Mouse (Mus musculus) intestine, embryonic 14.5 days (tissue): ENCODE measurements around the gene Ddah1. TPM values are rescaled to one million over a fixed set of nuclear protein-coding genes. Genes with fewer than 3 reads are reported as not detected.

Experiments
- ATAC-seq: fragments of 200-750 bp; cut with Nextera tagmentation; replicated peaks from 2 replicates; pipeline ENCODE4 v1.8.0; 2017; ENCODE audit warnings: low read depth, moderate number of reproducible peaks, moderate TSS enrichment, moderate library complexity; ENCODE audit not compliant: low FRiP score, low TSS enrichment
- DNase-seq: peaks from one replicate; pipeline ENCODE4 v3.0.0-alpha.2; 2018; ENCODE audit warnings: low spot score
- H3K27ac ChIP-seq: fragments of 300-500 bp; sonication (generic); 2 replicates; pipeline ENCODE4 v1.5.1; 2014; ENCODE audit warnings: low read depth, mild to moderate bottlenecking, control low read depth
- H3K27me3 ChIP-seq: fragments of 300-500 bp; sonication (generic); replicated peaks from 2 replicates; pipeline ENCODE4 v1.6.1; 2014; ENCODE audit warnings: low read length, control low read depth; ENCODE audit not compliant: control insufficient read depth, insufficient read depth
- H3K36me3 ChIP-seq: fragments of 300-500 bp; sonication (generic); 2 replicates; pipeline ENCODE4 v1.6.1; 2014; ENCODE audit warnings: low read length, control low read depth; ENCODE audit not compliant: control insufficient read depth, insufficient read depth
- H3K4me1 ChIP-seq: fragments of 300-500 bp; sonication (generic); replicated peaks from 2 replicates; pipeline ENCODE4 v1.6.1; 2014; ENCODE audit warnings: low read length, control low read depth, mixed read lengths; ENCODE audit not compliant: control insufficient read depth, insufficient read depth
- H3K4me2 ChIP-seq: fragments of 300-500 bp; sonication (generic); 2 replicates; pipeline ENCODE4 v1.6.1; 2014; ENCODE audit warnings: low read length
- H3K4me3 ChIP-seq: fragments of 300-500 bp; sonication (generic); 2 replicates; pipeline ENCODE4 v1.5.1; 2014; ENCODE audit warnings: low read depth, low read length, control low read depth, mixed read lengths
- H3K9ac ChIP-seq: fragments of 300-500 bp; sonication (generic); 2 replicates; pipeline ENCODE4 v1.6.1; 2014; ENCODE audit warnings: mild to moderate bottlenecking, low read length
- H3K9me3 ChIP-seq: fragments of 300-500 bp; sonication (generic); 2 replicates; pipeline ENCODE4 v1.6.1; 2016; ENCODE audit warnings: low read length, control low read depth; ENCODE audit not compliant: control insufficient read depth
- WGBS: fragments of 180-500 bp; shearing (Covaris S2); extraction: QIAGEN DNeasy Blood & Tissue Kit; methylation state at CpG from one replicate; pipeline ENCODE4 v1.1.7; 2014; 5-methylcytosine and 5-hydroxymethylcytosine counted together
- polyA plus RNA-seq: library from polyadenylated mRNA; unstranded; fragments of >200 nt; fragmentation: Nextera tagmentation; extraction: Ambion mirVana; gene quantifications from 2 replicates; pipeline ENCODE4 v1.2.1, GENCODE M21; 2014

Gene Ddah1
- polyA plus RNA-seq, 1 experiment from 2014 or later: 46.9 TPM

GRCm38 (mm10) chr3:145827191-145828045 is 68.9 kb downstream of the Ddah1 start:
- Histone ChIP-seq H3K27me3 (no peaks in the 10 kb centered on the region), H3K4me3 (peak overlapping the region; percentile 6; the same call in 1 of the 2 replicates), H3K27ac (peak overlapping the region; percentile 3; the same call in 1 of the 2 replicates), H3K9me3 (no peaks in the 10 kb centered on the region), H3K4me1 (peaks cover 13% of the 10 kb centered on the region), H3K36me3 (no peaks in the 10 kb centered on the region), H3K9ac (no peak overlapping the region), H3K4me2 (peak overlapping the region; percentile 45)
- WGBS: 25% methylated on average over 18 of the region's 18 CpGs
- ATAC-seq (no peak), DNase-seq (peak; percentile 66)

DNA sequence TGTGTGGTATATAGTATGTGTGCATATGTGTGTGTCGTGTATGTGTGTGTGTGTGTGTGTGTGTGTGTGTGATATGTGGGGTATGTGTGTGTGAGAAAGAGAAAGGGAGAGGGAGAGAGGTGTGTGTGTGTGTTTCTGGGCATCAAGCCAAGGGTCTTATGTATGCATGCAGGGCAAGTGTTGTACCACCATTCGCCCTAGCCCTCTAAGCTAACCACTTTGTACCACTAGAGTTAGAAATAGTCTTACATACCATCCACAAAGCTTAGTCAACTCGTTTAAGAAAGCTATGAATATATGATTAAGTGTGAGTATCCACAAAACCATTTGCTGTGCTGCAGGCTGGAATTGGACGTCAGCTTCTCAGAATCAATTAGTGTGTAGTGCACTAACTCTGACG is 70.4 kb downstream of the Ddah1 start:
- H3K9me3 ChIP-seq: no peaks in the 10 kb centered on the region
- no peak overlapping the region for H3K4me2 ChIP-seq
- H3K9ac ChIP-seq: no peak overlapping the region
- no peaks in the 10 kb centered on the region for H3K27me3 ChIP-seq
- WGBS: 79% methylated on average over 5 of the region's 5 CpGs
- no peak overlapping the region for H3K27ac ChIP-seq
- no peak for ATAC-seq
- H3K4me3 ChIP-seq: no peak overlapping the region
- no peaks in the 10 kb centered on the region for H3K36me3 ChIP-seq
- DNase-seq: no peak
- H3K4me1 ChIP-seq: peaks cover 18% of the 10 kb centered on the region

DNA sequence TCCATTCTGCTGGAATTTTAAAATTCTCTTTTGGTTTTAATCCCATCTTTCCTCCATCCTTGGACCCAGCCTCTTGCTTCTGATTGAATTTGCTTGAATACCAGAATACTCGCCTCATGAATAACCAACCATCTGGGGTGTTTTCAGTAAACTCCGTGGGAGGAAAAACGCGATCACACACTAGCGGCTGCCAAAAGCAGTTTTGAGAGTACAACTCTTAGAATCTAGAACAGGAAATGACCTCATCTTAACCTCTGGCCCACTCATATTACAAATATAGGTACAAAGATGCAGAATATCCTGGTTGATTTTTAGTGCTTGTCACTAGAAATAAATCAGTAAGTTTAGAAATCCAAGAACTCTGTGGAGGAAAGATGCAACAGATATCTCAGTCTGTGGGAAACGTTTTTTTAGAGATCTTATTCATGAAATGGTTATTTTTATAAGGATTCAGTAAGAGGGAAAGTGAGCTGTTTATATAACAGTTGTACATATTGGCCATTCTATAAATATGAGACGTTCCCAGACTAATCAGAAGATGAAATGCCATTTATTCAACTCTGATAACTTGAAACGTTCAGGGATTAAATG is 75.6 kb downstream of the Ddah1 start:
- no peaks in the 10 kb centered on the region for H3K36me3 ChIP-seq
- H3K4me1 ChIP-seq: peaks cover 8% of the 10 kb centered on the region
- no peak overlapping the region for H3K4me2 ChIP-seq
- ATAC-seq (no peak), DNase-seq (peak; percentile 49)
- H3K9ac ChIP-seq: no peak overlapping the region
- 30% methylated on average over 8 of the region's 8 CpGs for WGBS
- peak overlapping the region; percentile 18; the same call in 1 of the 2 replicates for H3K27ac ChIP-seq
- no peaks in the 10 kb centered on the region for H3K9me3 ChIP-seq
- H3K4me3 ChIP-seq: no peak overlapping the region
- no peaks in the 10 kb centered on the region for H3K27me3 ChIP-seq

- Histone ChIP-seq H3K4me1 (peaks cover 8% of the 10 kb centered on the region), H3K9me3 (no peaks in the 10 kb centered on the region), H3K4me3 (no peak overlapping the region), H3K36me3 (no peaks in the 10 kb centered on the region), H3K27me3 (no peaks in the 10 kb centered on the region), H3K27ac (no peak overlapping the region), H3K9ac (no peak overlapping the region), H3K4me2 (no peak overlapping the region)
- ATAC-seq (no peak), DNase-seq (no peak)
These were observed 79.8 kb downstream of the Ddah1 start for GRCm38 (mm10) chr3:145838281-145838680.

GRCm38 (mm10) chr3:145841961-145842710 is 83.7 kb downstream of the Ddah1 start:
- no peaks in the 10 kb centered on the region for H3K4me1 ChIP-seq
- H3K27me3 ChIP-seq: no peaks in the 10 kb centered on the region
- ATAC-seq: no peak
- DNase-seq: peak; percentile 41
- H3K27ac ChIP-seq: peak overlapping the region; percentile 1; the same call in 1 of the 2 replicates
- H3K9ac ChIP-seq: no peak overlapping the region
- H3K9me3 ChIP-seq: no peaks in the 10 kb centered on the region
- no peak overlapping the region for H3K4me3 ChIP-seq
- no peak overlapping the region for H3K4me2 ChIP-seq
- WGBS: 68% methylated on average over 12 of the region's 12 CpGs
- H3K36me3 ChIP-seq: no peaks in the 10 kb centered on the region

GRCm38 (mm10) chr3:145843836-145844235 is 85.4 kb downstream of the Ddah1 start:
- Histone ChIP-seq H3K9ac (no peak overlapping the region), H3K36me3 (no peaks in the 10 kb centered on the region), H3K27me3 (no peaks in the 10 kb centered on the region), H3K9me3 (no peaks in the 10 kb centered on the region), H3K4me3 (no peak overlapping the region), H3K4me2 (no peak overlapping the region), H3K27ac (no peak overlapping the region), H3K4me1 (no peaks in the 10 kb centered on the region)
- WGBS: 93% methylated on average over 3 of the region's 3 CpGs
- no peak for DNase-seq
- no peak for ATAC-seq

- WGBS: 89% methylated on average over 3 of the region's 3 CpGs
- H3K9ac ChIP-seq: no peak overlapping the region
These were observed 86.4 kb downstream of the Ddah1 start for GRCm38 (mm10) chr3:145844891-145845290.

DNA sequence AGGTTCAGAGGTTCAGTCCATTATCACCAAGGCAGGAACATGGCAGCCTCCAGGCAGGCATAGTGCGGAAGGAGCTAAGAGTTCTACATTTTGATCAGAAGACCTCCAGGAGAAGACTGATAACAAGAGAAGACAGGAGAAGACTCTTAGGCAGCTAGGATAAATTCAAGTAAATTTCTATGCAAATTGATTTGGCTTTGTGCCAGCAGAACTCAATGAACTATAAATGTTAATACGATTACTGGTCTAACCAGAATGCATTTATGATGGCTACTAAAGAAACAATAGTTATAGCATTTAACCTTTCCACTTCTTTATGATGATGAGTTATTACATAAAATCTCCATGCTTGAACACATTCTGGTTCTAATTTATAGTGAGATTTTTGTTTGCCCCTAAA is 87.8 kb downstream of the Ddah1 start:
- Histone ChIP-seq H3K27me3 (no peaks in the 10 kb centered on the region), H3K4me1 (no peaks in the 10 kb centered on the region), H3K36me3 (no peaks in the 10 kb centered on the region), H3K9ac (no peak overlapping the region), H3K4me2 (no peak overlapping the region), H3K27ac (no peak overlapping the region), H3K9me3 (no peaks in the 10 kb centered on the region), H3K4me3 (no peak overlapping the region)
- DNase-seq: peak; percentile 3
- WGBS: 91% methylated on average over 2 of the region's 2 CpGs
- ATAC-seq: no peak

More at GRCm38 (mm10) chr3:145844891-145845290, 86.4 kb downstream of the Ddah1 start:
- no peak overlapping the region for H3K4me2 ChIP-seq
- H3K27ac ChIP-seq: no peak overlapping the region
- H3K4me1 ChIP-seq: no peaks in the 10 kb centered on the region
- H3K9me3 ChIP-seq: no peaks in the 10 kb centered on the region
- no peak for ATAC-seq
- no peaks in the 10 kb centered on the region for H3K36me3 ChIP-seq
- peak; percentile 13 for DNase-seq
- no peaks in the 10 kb centered on the region for H3K27me3 ChIP-seq
- H3K4me3 ChIP-seq: no peak overlapping the region
